Mouse (Mus musculus) T-helper 2 cell (primary cell): ENCODE measurements around the gene Ttc30a2.

Experiments
- in situ Hi-C: fragments of 300-600 bp; cut with MboI, MseI; formaldehyde crosslinking; loops from one replicate; pipeline ENCODE4 v1.15.1; 2025; ENCODE audit warnings: high pct_unique_total_duplicates

Gene Ttc30a2

DNA sequence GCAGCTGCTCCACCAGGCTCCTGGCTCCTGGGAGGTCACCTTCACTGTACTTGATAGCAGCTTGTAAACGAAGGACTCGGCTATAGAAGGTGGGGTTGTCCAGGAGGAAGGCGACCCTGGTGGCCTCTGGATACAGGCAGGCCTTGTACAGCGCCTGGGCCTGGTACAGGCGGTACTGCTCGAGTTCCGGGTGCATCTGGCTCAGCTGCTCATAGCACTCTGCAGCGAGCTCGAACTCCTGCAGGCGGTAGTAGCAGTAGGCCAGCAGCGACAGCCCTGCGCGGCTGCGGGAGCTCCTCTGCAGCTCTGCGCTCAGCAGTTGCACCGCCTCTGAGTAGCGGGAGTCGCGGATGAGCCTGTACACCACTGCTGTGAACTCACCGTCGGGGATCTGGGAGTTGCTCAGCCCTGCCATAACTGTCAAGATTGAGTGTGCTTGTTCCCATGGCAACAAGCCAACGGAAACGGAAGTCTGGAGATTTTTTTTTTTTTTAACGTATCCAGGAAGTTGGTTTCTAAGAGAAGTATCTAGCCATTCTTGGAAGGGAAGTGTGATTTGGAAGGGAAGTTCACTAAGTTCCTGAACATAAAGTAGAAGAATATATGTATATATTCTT lies at the start of gene Ttc30a2:
TSS of gene Ttc30a2 (minus strand) at position 419 of the 617 bp plus-strand sequence.
- in situ Hi-C loops = loop anchor here (5.0 kb wide), 1 partner anchor 41 kb away; the partner anchor contains the start of gene Ttc30b

DNA sequence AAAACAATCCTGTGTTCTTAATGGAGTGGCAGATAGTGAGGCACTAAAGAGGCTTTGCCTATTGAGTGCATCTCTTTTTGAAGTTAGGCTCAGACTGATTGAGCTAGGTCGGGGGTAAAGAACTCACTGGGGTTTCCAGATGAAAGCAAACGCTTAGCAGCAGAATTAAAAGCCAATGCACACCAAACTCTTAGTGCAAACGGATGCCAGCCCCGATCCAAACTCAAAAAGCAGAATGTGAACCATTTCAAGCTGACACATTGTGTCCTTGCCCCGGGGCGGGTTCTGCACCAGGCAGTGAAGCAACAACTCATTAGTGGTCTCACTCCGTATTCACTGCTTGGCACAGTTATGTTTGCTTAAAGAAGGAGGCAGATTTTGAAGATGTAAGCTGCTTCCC lies 38.9 kb upstream of the Ttc30a2 start:
- in situ Hi-C loops = no loop called here

DNA sequence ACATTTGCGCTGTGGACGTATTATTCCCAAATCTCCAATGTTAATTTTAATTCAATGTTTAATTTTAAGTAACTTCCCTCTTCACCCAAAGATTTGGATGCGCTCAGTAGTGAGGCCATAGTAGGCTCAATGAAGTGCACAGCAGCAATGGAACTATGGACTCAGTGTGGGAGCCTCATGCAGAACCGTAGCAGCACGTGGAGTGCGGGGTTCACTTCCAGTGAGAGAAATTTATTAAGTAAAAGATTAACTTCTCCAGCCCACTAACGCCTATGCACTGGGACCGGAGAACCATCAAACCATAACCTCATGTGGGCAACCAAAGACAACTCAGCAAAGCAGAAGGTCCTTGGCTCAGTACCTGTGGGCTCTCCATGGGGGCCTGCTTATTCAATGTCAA lies 38.2 kb upstream of the Ttc30a2 start:
- in situ Hi-C loops = no loop called here

DNA sequence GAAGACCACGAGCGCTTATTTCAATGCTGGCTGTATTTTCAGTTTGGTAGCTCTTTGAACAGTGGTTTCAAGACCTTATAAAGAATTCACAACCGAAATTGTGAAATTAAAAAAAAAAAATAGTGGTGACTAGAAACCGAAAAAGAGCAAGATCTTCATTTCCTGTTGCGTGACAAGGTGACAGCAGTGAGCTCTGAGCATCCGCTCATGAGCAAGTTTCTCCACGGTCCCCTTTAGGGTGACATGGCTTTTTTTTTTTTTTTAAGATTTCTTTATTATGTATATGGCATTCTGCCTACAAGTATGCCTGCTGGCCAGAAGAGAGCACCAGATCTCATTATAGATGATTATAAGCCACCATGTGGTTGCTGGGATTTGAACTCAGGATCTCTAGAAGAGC lies 37.5 kb upstream of the Ttc30a2 start:
- in situ Hi-C loops = no loop called here

DNA sequence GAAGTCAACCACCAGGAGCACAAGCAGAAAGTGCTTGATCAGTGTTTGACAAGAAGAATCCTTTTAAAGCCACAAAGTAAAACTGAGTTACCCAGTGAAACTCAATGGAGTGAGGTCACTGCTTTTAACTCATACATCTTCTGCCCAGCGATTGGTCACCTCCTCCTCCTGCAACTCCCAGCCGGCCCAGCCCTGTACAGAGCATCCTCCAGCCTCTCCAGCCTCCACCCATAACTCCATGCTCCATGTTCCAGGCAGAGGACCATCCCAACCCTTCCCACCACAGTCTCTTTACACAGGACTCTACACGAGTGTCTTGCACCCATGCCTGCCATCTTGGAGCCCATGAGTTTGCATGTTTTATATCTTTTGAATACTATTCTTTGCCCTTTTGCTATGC lies 36.7 kb upstream of the Ttc30a2 start:
- in situ Hi-C loops = no loop called here

DNA sequence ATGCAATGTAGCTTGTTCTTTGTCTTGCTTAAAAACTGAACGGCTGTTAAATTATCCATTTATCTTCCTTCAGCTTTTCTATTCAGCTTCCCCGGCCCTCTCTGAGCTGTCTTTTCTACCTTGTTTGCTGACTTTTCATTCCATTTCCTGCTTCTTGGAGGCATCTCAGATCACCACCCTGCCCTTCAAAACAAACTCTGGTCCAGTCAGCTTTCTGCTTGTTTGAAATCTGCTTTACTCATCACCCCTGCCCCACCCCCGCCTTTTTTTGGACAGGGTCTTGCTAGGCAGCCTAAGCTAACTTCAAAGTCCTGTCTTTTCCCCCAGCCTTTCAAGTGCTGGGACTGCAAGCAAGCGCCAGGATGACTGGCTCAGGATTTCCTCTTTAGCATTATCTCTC lies 28.2 kb upstream of the Ttc30a2 start:
- in situ Hi-C loops = no loop called here

DNA sequence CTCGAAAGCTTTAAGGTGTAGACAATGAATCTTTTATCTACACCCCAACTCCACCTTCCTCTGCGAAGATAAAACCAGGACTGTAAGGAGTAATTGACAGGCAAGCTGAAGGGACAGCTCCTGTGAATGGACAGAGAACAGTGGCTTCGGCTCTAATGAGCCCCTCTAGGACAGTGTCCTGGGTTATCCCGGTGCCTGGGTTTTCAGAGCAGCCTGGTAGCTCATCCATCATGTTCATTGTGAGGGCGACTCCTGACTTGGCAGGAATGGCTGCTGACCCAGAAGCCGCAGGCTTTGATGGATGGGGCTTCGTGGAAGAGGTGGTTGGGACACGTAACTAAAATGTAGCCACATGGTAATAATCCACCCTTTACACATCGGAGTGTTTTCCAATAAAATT lies 24.9 kb upstream of the Ttc30a2 start:
- in situ Hi-C loops = no loop called here

DNA sequence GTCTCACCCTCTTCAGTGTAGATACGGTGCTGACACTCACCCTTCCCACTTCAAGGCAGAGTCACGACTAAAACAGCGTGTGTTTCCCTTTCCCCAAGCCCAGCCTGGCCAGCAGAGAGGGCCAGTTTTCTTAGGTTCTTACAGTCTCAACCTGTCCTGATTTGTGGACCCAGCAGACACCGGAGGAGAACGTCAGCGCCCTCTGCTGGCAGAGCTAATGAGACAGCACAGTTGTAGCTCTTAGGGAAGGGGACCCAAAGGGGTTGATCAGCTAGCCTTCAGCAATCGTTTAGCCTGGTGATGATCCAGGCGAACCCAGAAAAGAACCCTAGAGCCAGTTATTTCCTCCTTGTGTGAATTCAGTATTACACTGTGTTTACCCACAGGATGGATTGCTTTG lies 23.4 kb upstream of the Ttc30a2 start:
- in situ Hi-C loops = no loop called here

DNA sequence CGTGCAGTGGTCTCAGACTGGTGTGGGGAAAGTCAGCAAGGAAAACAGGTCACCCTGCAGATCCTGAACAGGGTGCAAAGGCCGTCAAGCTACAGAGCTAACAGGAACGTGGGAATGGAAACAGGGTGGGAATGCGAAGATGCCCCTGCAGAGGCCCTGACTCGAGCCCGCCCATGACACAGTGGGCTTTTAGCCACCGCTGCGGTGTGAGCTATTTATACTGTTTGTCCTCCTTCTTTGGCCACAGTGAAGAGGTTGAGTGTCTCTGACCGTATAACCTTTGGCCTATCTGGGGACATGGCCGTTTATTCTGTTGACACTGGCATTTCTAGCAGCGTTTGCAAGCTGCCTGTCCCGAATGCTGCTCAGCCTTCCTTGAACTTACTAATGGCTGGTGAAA lies 21.7 kb upstream of the Ttc30a2 start:
- in situ Hi-C loops = no loop called here

DNA sequence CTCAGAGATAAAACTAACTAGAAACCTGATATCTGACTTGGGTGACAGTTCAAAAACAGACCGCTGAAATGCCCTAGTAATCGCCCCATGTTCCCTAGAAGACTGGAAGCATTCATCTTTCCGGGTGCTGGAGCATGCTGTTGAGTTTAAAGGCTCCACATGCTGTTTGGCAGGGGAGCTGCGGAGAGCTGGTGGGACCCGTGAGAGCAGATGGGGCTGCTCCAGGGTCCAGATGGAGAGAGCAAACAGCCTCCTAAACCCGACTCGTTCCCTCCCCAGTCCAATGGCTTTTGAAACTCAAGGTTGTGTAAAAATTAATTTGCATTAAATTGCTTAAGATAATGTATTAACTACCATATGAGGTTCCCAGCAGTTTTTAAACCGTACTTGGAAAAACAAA lies 20.7 kb upstream of the Ttc30a2 start:
- in situ Hi-C loops = no loop called here

DNA sequence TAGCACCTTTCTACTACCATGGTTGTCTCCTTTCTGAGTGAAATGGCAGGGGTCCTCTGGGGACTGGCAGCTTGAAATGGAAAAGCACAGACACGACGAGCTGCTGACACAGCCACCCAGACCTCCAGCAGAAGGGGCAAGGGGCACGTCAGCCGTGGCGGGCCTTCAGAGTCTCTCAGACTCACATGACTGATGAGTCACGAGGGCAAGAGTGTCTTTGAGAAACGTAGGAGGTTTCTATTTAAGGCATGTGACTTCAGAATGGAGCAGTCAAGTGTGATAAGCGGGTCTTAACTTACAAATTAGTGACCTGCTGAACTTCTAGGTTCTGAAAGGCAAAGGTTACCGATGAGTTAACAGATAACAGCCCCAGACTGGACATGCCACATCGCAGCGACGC lies 19.8 kb upstream of the Ttc30a2 start:
- in situ Hi-C loops = no loop called here

DNA sequence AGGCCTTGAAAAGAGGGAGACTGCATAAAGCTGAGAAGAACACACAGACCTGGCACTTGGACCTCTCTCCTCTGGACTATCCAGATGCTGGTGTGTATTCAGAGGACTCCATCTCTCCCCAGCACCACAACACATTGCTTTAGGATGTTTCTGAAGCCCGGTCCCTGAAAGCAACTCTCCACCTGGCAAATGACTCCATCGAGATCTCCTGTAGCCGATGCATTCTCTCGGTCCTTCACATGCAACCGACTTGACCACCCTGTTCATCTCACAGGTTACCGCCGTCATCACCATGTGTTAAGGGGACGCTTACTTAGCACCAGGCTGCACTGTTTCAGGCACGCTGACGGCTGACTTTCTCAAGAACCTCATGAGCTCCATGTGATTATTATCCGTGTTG lies 16.9 kb upstream of the Ttc30a2 start:
- in situ Hi-C loops = no loop called here

DNA sequence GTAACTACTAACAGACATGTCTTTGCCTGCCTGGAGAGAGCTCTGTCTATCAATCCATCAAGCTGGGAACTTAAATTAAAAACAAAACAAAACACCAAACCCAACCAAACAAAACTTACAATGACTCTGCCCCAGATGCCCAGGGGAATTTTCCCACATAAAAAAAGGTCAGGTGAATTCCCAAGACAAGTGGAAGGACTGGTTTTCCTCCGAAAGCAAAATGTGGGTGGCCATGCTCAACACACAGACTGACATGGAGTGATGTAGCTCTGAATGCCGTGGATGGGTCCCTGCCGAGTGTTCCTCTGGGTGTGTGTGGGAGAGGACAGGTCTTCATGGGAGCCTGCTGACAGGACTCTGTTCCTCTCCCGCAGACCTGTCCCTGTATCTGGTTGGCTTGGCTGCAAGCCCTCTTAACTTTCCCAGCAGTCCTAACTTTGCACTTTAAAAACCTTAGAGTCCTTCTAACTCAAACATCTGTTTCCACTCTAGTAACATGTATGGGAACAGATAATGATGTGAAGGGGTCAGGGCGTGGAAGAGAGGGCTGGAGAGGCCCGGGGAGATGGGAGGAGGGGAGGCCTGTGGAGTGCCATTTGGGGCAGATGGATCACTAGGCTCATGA lies 13.7 kb upstream of the Ttc30a2 start:
- in situ Hi-C loops = no loop called here

DNA sequence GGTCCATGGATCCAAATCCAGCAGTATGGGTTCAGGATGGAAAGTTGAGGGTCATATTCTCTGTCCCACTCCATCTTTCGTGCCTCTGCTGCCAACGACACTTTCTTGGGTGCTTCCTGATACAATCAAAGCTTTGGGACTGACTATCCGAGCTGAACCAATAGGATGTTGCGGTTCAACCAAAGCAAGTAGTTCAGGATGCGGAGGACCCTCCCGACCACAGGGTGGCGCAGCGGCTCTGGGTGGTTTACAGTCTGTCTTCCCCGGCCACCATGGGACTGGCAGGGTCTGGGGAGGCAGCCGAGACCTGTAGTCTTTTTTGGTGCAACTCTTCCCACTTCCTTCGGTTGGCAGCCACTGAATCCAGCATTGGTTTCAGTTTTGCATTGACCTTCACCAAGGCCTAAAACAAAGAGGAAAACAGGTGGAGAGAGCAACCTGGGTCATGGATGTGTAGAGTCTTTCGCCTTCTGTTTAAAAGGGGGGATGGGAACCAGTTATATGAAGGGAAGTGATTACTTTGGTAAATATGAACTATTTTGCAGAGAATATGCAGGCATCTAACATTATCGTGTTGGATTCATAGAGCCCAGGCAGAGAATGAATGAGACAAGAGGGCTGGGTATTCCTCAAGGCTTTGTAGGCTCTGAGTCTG lies 13.0 kb upstream of the Ttc30a2 start:
- in situ Hi-C loops = no loop called here

DNA sequence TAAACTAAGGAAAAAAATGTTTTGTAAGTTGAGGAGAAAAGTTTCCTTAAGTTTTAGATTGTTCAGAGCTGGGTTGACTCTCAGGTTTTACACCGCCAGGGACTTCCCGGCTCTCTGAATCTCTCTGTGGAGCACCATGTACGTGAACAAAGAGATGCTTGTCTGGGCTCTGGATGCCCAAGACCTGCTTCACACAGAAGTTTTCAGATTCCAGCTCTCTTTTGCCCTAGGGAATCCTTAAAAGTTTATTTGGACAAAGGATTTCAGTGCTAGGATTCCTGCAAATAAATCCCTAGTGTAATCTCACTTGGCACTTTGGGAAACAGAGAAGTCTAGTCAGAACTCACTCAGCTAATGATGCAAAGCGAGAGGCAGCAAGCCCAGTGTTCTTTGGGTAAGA lies 11.7 kb upstream of the Ttc30a2 start:
- in situ Hi-C loops = loop anchor here (5.0 kb wide), 1 partner anchor 83 kb away; no protein-coding TSS in a partner anchor

DNA sequence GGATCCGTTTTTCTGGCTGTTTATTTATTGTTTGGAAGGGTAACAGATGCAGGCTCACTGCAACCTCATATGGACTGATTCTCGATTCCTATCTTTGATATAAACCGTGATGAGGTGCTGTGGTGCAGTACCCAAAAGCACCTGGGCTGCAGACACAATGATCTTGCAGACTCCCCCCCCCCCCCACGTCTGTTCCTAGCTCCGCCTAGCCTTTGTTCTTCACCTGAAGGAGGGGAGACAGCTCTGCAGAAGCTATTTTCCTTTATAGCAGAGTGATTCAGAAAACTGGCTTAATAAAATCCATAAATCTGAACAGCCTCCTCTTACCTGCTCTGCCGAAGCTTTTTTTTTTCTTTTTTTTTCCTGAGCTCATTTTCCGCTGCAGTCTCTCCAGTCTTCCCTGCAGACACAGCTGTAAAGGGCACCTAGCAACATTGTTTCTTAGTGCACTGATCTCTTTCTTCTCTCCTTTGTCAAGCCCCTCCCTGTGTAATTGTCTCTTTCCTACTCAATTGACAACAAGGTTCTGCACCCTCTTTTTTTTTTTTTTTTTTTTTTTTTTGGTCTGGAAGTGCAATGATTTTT lies 10.9 kb upstream of the Ttc30a2 start:
- in situ Hi-C loops = loop anchor here (5.0 kb wide), 1 partner anchor 83 kb away; no protein-coding TSS in a partner anchor

DNA sequence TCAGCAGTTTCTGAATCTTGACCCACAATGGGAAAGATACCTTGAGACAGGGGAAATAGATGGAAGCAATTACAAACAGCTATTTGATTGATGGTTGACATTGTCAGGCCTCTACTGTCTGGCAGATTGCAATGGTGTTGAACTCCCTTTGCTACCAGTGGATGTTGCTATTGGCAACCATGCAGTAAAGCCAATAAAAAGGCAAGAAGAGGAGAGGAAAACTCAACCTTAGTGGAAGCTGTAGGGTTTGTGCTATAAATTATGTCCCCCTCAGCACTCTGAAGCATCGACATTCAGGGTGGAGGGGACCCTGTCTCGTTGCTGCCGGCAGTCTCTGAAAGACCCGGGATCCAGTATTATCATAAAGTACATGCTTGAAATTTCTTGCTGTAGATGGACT lies 10.4 kb upstream of the Ttc30a2 start:
- in situ Hi-C loops = loop anchor here (5.0 kb wide), 1 partner anchor 84 kb away; no protein-coding TSS in a partner anchor

DNA sequence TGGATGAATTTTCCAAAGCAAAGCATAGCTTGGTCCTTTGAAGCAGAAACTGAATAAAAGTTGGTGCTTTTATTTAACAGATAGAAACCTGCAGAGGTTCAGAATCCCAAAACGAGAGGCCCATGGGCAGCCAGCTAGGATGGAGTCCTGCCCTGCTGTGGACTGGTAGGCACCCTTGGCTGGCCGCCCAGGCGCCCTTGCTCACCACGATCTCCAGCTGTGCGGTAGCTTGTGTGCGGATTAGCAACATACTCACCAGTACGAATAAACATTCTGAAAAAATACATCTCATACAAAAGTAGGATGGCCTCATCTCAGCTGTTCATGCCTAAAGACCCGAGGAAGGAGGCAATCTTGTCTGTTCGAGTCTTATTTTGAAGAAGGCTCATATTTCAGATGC lies 9.8 kb upstream of the Ttc30a2 start:
- in situ Hi-C loops = loop anchor here (5.0 kb wide), 1 partner anchor 85 kb away; no protein-coding TSS in a partner anchor

DNA sequence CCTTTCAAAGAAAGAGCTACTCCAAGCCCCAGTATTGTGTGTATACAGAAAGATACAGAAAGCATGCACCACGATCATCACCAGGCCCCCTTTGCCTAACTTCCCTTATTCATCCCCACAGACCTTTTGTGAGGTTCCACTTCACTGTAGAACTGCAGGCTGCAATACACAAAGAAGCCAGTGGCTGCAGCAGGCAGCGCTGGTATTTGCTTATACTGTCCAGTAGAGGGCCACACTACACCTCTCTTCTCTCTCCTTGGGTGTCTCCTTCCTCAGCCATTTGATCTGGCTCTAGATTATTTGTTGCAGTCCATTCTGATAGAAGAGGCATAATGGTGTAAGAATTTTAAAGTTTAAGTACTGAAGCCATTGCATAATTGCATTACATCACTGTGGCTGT lies 7.2 kb upstream of the Ttc30a2 start:
- in situ Hi-C loops = loop anchor here (5.0 kb wide), 1 partner anchor 87 kb away; no protein-coding TSS in a partner anchor

DNA sequence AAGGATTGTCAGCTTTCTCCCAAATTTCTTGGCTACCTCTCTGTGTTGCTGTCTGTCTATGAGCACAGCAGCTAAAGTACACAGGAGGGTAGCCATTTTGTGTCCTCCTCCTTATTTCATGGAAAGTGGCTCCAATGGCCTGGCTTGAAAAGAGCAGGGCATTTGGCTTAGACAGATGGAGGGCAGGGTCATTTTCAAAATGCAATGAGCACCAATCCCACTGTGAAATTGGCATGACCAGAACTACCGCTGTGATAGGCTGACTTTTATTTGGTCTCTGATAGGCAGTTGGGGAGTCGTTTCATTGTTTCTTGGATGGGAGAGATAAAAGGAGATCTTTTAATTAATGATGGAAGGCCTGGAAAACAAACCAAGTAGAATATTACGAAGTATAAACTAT lies 5.9 kb upstream of the Ttc30a2 start:
- in situ Hi-C loops = no loop called here

DNA sequence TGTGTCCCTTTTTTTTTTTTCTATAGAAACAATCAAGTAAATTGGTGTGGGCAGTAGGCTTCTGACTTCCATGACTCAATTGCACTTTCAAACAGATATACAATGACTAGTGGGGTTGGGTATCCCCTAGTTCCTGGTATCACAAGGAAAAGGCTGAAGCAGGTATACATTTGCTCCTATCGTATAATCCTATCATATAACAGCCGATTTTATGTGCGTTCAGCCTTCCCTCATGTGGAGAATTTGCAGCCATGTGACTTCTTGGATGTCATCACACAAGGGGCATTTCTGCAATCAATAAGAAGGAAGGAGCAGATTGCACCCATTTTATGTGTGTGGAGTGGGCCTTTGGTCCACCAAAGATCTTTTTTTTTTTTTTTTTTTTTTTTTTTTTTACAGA lies 5.1 kb upstream of the Ttc30a2 start:
- in situ Hi-C loops = no loop called here

DNA sequence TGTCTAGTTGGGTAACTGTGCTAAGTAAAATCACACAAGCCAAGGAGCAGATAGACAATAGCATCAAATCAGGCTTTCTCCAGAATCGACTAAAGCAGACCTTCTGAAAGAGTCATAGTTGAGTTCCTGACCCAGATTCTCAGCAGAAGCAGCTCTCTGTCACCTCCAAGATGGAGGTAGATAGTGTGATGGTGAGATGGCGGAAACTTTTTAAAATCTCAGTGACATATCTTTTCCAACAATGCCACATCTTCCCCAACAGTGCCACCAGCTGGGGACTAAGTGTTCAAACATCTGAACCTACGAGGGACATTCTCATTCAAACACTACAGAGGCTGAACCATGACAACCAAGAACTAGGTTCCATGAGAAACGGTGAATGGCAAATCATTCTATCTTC lies 4.7 kb upstream of the Ttc30a2 start:
- in situ Hi-C loops = no loop called here
